Mouse (Mus musculus) bone marrow, adult 2 months (tissue): ENCODE data around the gene Ttc23. TPM values are rescaled to one million over a fixed set of nuclear protein-coding genes. Genes with fewer than 3 reads are reported as not detected.

Source experiments
- H3K27ac ChIP-seq: fragments of 200-500 bp; 2 replicates; pipeline ENCODE4 v1.5.1; 2012; ENCODE audit warnings: low read depth, mild to moderate bottlenecking, control low read depth, inconsistent platforms, low read length; ENCODE audit not compliant: control insufficient read depth, poor library complexity, insufficient read depth
- H3K4me1 ChIP-seq: fragments of 200-500 bp; 2 replicates; pipeline ENCODE4 v1.6.1; 2011; ENCODE audit warnings: low read length; ENCODE audit not compliant: control insufficient read depth, insufficient read depth
- H3K4me3 ChIP-seq: fragments of 200-500 bp; replicated peaks from 2 replicates; pipeline ENCODE3; 2011; ENCODE audit warnings: mild to moderate bottlenecking, low read depth, low read length, control low read depth; ENCODE audit not compliant: control insufficient read depth
- CTCF ChIP-seq: fragments of 200-500 bp; IDR thresholded peaks from 2 replicates; pipeline ENCODE4 v1.5.1; 2011; ENCODE audit warnings: low read length, control low read depth; ENCODE audit not compliant: control insufficient read depth, insufficient read depth
- POLR2A ChIP-seq: fragments of 200-500 bp; IDR thresholded peaks from 2 replicates; pipeline ENCODE4 v1.6.1; 2011; ENCODE audit warnings: low read depth, mild to moderate bottlenecking, control low read depth, low read length, borderline replicate concordance; ENCODE audit not compliant: control insufficient read depth
- WGBS: fragments of 180-500 bp; shearing (Covaris S2); methylation state at CpG from one replicate; pipeline ENCODE4 v1.1.7; 2018; 5-methylcytosine and 5-hydroxymethylcytosine counted together
- polyA plus RNA-seq: library from polyadenylated mRNA; stranded (reverse); fragments of >200 nt; gene quantifications from 2 replicates; pipeline ENCODE4 v1.2.4, GENCODE M21; 2011; ENCODE audit warnings: low replicate concordance; ENCODE audit not compliant: missing spikeins, insufficient read depth, insufficient read length

Gene Ttc23
- polyA plus RNA-seq, 1 experiment: 13.0 TPM

- WGBS: 41% methylated on average over 4 of the region's 4 CpGs
Measured at GRCm38 (mm10) chr7:67747731-67748305, 100.6 kb downstream of the Ttc23 start.

DNA sequence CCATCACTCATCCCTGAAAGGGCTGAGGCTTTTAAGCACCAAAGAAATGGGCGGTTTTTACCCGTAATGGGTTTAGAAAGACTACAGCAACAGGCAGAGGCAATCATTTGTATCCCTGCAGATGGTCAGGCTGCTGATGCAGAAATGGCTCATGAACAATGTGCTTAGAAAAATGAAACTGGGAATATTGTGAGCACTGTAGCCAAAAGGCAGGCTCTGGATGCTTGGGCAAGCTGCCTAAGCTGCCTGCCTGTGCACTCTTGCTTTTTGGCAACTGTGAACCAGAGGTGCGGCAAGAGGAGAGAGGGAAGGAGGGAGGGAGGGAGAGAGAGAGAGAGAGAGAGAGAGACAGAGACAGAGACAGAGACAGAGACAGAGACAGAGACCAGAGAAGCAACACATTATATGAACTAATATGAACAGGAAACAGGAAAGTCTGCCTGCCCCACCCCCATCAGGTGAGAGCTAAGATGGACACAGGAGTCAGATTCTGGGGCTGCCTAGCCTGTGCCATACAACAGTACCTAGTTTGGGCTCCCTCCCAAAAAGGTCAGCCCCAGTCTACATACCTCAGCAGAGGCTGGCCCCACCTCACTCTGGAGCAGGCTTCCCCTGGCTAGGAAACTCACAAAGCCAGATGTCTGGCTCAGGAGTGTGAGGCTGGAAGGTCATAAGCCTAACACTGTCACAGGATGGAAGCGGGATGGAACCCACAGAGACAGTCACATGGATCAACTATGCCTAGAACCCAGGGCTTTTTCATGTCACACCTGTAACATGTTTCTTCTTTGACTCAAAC lies 102.4 kb downstream of the Ttc23 start:
- no peak overlapping the region for H3K27ac ChIP-seq
- H3K4me3 ChIP-seq: no peak overlapping the region
- TF ChIP-seq POLR2A (no peak), CTCF (no peak)
- WGBS: 88% methylated on average over 4 of the region's 4 CpGs
- no peaks in the 10 kb centered on the region for H3K4me1 ChIP-seq

More at GRCm38 (mm10) chr7:67747731-67748305, 100.6 kb downstream of the Ttc23 start:
- H3K4me3 ChIP-seq: no peak overlapping the region
- no peak overlapping the region for H3K27ac ChIP-seq
- H3K4me1 ChIP-seq: no peaks in the 10 kb centered on the region
- TF ChIP-seq CTCF: no peak
- no peak for TF ChIP-seq POLR2A

DNA sequence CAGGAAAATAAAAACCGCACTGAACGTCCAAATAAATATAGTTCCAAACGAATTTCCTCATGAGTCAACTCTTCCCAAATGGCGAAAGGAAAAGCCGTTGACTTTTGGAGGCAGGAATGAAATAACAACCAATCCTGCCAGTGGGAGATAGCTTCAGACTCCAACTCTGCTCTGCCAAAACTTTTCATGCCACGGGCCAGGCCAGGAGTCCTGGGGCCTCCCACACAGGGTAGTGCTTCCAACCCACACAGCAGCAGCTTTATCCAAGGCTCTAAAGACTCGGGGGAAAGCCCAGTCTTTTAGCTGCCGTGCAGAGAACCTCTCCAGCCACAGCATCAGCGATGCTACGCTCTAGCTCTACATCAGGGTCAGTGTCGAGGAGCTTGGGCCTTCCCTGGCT lies 107.4 kb downstream of the Ttc23 start:
- 74% methylated on average over 11 of the region's 11 CpGs for WGBS
- H3K4me1 ChIP-seq: no peaks in the 10 kb centered on the region
- H3K4me3 ChIP-seq: no peak overlapping the region
- TF ChIP-seq POLR2A (no peak), CTCF (no peak)
- H3K27ac ChIP-seq: no peak overlapping the region

DNA sequence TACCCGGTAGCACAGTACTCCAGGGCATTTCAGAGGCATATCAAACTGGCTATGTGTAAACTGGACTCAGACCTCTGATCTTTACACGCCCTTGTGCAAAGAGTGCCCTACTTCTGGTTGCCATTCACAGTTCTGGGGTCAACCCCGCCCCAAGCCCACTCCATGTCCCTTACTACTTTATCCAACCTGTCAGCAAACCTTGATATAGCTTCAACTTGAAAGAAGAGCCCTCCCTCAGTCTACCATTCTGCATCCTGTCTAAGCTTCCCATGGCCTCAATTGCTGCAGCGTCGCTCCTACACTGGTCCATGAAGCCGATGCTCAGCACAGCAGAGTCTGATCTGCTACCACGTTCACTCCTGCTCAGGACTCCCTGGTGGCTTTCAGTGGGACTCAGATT lies 108.2 kb downstream of the Ttc23 start:
- no peak overlapping the region for H3K4me3 ChIP-seq

GRCm38 (mm10) chr7:67756636-67757035 lies 109.4 kb downstream of the Ttc23 start:
- Histone ChIP-seq H3K27ac (no peak overlapping the region), H3K4me1 (no peaks in the 10 kb centered on the region), H3K4me3 (no peak overlapping the region)
- 79% methylated on average over 5 of the region's 5 CpGs for WGBS
- TF ChIP-seq CTCF: no peak

More for the DNA sequence above, 108.2 kb downstream of the Ttc23 start:
- no peaks in the 10 kb centered on the region for H3K4me1 ChIP-seq
- 80% methylated on average over 7 of the region's 7 CpGs for WGBS
- H3K27ac ChIP-seq: no peak overlapping the region
- TF ChIP-seq CTCF: no peak
- TF ChIP-seq POLR2A: no peak

DNA sequence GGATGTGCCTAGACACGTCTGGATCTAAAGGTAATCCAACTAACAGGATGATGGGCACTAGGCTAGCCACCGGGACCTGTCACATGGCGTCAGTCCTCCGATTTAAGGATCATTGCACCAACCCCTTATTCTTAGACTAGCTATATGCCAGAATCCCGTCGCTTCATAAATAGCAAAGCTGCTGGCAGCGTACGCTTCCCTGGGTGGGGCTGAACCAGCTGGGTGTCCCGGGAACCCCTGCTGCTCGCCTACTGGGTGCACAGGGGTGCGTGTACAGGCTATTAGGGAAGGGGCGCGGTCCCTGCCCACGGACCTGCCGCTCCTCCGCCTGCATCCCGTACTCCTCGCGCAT lies 111.3 kb downstream of the Ttc23 start:
- TF ChIP-seq POLR2A: no peak
- no peak for TF ChIP-seq CTCF
- H3K27ac ChIP-seq: no peak overlapping the region
- H3K4me3 ChIP-seq: no peak overlapping the region
- 9% methylated on average over 19 of the region's 19 CpGs for WGBS
- no peaks in the 10 kb centered on the region for H3K4me1 ChIP-seq

DNA sequence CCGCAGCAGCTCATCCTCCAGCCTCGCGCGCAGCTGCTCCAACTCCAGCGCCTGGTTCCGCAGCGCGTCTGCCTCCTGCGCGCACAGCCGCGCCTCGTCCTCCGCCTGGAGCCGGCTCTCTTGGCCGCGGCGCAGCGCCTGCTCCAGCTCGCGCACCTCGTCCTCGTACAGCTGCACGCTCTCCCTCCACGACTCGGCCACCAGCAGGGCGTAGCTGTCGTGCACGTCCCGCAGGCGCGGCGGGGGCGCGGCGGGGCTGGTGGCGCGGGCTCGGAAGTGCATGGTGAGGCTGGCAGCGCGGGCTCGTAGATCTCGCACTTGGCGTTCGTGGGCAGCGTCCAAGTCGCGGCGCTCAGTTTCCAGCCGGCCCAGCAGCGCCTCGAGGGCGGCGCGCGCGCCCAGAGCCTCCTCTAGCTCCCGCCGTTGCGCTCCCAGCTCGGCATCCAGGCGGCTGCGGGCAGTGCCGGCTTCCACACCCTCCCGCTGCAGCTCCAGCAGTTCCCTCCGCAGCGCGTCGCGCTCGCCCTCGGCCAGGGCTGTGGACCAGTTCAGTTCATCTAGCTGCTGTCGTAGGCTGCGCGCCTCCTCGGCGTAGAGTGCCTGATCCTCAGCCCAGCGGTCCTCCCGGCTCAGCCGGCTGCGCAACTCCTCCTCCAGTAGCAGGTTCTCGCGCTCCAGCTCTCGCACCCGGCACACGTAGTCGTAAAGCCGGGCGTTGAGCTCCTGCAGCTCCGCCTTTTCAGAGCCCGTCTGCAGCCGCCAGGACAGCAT lies 111.8 kb downstream of the Ttc23 start:
- H3K4me1 ChIP-seq: no peaks in the 10 kb centered on the region
- peak overlapping the region; percentile 34 for H3K4me3 ChIP-seq
- H3K27ac ChIP-seq: no peak overlapping the region
- WGBS: under 1% methylated on average over 92 of the region's 92 CpGs
- TF ChIP-seq POLR2A: no peak
- no peak for TF ChIP-seq CTCF

GRCm38 (mm10) chr7:67759629-67759995 lies 112.4 kb downstream of the Ttc23 start, which contains the start of gene Synm:
Gene Synm (minus strand): TSS chr7:67759742.
- TF ChIP-seq CTCF (peak; percentile 73), POLR2A (no peak)
- no peaks in the 10 kb centered on the region for H3K4me1 ChIP-seq
- H3K27ac ChIP-seq: no peak within 1 kb of the TSS
- under 1% methylated on average over 37 of the region's 37 CpGs for WGBS
- peak within 1 kb of the TSS; percentile 34 for H3K4me3 ChIP-seq
